Mouse (Mus musculus) neural tube, postnatal 0 days (tissue): ENCODE measurements around the gene Npw. TPM values are rescaled to one million over a fixed set of nuclear protein-coding genes. Genes with fewer than 3 reads are reported as not detected.

Experiments
- polyA plus RNA-seq: library from polyadenylated mRNA; unstranded; fragments of >200 nt; fragmentation: Nextera tagmentation; extraction: Ambion mirVana; gene quantifications from 2 replicates; pipeline ENCODE4 v1.2.1, GENCODE M21; 2015

Npw gene
- polyA plus RNA-seq: 0.93 and 1.2 TPM in 2 replicates

DNA sequence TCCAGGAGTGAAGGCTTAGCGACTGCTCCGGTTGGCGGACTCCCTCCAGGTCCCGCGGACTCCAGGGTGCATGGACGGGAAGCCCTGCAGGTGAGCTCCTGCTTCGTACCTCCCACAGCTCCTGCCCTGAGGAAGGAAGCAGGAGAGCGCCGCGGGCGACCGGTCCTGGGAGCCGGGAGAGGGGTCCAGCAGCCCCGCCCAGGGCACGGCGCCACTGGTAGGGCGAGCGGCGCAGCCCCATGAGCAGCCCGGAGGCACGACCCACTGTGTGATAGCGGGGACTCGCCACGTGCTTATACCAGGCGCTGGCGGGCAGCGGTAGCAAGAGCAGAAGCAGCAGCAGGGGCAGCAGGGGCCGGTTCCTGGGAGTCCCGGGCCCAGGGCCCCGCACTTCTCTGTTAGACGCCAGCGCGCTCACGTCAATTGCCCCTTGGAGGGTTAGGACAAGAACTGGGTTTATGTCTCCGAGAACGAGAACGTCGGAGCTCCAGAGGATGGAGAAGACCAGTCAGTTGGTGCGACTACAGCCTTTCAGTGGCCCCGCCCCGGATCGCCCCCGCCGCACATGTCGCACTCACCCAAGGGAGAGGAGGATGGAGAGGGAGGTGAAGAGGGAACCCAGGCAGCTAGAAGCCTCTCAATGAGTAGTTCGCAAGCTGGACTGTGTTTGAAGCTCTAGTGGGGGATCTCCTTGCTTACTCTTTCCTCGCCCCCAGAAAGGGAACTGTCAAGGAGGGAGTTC lies at the start of gene Npw:
Gene Npw (minus strand): TSS at position 441 of the 742 bp plus-strand sequence.

DNA sequence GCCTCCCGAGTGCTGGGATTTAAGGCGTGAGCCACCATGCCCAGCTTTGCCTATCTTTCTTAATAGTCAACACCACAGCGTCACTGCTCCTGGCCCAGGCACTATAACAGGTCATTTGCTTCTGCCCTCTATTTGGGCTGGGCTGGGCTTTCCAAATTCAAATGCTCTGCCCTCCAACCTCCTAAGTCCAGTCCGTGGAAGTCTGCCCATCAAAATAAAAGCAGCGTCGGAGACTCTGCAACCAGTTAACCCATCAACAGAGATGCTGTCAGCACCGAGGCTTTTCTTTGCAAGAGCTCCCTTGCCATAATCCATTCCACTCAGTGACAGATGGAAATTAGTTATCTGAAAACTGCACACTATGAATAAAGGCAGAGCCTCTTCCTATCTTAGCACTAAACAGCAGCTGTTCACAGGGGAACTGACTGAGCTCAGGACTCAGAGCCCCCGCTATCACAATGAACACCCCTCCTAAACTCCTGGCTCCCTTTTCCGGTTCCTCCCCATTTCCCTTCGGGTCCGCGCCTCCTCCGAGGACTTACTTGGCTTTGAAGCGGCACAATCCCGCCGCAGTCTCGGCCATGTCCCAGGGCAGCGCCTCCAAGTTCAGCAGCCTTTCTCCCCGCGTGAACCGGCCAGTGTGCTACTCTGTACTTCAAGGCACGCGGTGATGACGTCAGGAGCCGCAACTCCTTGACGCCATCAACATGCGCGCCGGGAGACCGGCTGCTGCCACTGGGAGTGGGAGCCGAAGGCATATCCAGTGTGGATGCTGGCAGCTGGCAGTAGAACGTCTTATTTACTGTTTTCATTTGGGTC lies 48.9 kb upstream of the Npw start, which contains the start of gene Tbl3:
Gene Tbl3 (minus strand): TSS at position 679 of the 819 bp plus-strand sequence.

DNA sequence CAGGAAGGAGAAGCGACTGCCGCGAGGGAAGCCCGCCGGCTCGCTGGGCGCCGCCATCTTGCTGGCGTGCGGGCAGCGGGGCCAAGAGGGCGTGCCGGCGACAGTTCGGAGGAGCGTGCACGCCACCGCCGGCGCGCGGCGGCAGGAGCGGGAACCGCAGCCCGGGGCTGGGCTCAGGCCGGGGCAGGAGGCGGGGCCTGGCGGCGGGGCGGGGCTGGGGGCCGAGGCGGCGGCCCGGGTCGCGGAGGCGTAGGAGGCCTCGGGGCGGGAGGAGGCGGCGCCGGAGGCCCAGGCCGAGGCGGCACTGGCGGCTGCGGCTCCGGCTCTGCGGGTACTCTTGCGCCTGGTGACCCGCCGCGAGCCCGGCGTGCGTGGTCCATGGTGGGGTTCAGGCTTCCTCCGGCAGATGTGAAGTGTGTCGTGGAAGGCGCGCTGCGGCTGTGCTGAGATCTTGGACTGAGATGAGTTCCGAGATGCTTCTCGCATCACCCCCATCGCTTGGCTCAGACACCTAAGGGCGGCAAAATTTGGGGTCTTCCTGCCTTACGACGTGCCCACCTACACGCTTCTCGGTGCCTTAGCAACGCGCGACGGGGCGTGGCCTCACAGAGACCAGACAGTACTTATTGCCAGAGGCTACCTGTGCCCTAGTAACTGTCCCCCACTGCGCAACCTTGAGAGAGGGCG lies 37.9 kb upstream of the Npw start, which contains the start of the genes Gfer and Noxo1:
Gene Gfer (minus strand): TSS at position 146 of the 687 bp plus-strand sequence.
Gene Noxo1 (plus strand): TSS at position 224 of the 687 bp plus-strand sequence.

DNA sequence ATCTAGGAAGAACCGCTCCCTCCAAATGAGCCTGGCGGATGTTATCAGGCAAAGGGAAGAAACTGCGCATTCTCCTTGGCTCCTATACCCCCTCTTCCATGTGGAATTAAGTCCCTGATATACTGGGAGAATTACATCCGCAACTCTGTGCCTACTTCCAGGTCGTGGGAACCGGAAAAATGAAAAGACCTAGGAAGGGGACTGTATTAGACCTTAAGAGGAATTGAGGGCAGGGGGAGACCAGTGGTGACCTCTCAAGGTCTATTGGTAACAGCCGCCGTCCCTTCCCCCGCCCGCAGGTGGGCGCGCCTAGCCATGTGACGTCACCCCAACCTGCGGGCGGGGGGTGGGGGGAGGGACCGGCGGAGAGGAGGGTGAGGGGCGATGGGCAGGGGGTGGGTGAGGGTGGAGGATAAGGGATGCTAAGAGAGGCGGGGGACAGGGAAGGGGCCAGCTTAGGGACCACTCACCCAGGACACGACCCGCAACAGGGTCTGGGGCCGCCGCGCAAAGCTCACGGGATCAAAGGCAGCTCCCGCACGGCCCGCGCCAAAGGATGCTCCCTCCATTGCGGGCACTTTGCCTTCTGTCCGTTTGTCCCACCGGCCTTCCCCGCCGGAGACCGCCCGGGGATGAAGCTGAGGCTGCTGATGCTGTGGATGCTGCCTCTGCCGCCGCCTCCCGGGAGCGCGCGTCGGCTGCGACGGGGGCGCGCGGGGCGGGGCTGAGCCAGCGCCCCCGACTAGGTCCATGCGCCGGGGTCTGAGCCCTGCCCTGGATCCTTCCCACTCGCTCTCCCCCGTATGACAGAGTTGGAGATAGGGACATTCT lies 31.2 kb upstream of the Npw start, which contains the start of gene Syngr3:
Gene Syngr3 (minus strand): TSS at position 705 of the 831 bp plus-strand sequence.

DNA sequence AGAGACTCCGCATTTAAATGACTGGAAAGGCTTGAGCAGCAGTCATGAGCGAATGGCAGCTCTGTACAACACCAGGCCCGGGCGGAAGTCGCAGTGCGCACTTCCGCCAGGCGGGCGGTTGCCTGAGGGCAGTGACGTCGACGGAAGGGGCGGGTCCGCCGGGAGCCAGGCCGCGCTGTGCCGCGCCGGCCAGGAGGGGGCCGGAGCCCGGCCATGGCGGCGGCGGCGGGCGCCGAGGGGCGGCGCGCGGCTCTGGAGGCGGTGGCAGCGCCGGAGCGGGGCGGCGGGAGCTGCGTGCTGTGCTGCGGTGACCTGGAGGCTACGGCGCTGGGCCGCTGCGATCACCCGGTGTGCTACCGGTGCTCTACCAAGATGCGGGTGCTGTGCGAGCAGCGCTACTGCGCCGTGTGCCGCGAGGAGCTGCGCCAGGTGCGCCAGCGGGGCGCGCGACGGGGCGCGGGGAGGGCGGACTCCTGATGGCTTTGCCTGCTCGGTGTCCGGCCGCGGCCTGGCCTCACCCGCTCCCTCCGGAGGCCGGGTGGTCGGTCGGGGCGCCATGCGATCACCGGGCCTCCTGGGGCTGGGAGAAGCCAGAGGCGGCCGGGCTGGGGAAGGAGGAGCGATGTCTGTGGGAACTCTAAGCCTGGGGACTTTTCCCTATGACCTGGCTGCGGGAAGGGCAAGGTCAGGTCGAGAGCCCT lies 11.4 kb upstream of the Npw start, which contains the start of gene Zfp598:
Gene Zfp598 (plus strand): TSS at position 143 of the 701 bp plus-strand sequence.

DNA sequence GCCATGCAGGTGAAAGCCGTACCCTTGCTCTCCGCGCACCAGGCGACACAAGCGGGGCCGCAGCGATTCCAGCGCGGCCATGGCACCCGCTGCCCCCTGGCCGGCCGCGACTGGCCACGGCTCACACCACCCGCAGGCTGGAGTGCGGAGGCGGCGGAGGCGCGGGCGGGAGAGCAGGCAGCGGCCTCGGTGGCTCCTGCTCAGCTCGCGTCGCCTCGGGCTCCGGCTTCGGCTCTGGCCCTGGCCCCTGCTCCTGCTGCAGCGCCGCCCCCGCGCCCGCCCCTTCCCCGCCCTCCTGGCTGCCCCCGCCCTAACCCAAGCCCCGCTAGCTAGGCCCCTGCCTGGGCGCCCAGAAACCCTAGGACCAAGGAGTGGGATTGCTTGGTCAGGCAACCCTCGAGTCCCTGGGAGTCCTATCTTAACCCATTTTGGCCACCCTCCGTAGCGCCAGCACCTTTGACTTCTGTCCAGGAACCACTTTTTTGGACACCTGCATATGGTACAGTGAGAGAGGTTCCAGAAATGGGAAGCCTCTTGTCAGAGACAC lies 8.1 kb downstream of the Npw start, which contains the start of gene Slc9a3r2:
Gene Slc9a3r2 (minus strand): TSS at position 258 of the 547 bp plus-strand sequence.

DNA sequence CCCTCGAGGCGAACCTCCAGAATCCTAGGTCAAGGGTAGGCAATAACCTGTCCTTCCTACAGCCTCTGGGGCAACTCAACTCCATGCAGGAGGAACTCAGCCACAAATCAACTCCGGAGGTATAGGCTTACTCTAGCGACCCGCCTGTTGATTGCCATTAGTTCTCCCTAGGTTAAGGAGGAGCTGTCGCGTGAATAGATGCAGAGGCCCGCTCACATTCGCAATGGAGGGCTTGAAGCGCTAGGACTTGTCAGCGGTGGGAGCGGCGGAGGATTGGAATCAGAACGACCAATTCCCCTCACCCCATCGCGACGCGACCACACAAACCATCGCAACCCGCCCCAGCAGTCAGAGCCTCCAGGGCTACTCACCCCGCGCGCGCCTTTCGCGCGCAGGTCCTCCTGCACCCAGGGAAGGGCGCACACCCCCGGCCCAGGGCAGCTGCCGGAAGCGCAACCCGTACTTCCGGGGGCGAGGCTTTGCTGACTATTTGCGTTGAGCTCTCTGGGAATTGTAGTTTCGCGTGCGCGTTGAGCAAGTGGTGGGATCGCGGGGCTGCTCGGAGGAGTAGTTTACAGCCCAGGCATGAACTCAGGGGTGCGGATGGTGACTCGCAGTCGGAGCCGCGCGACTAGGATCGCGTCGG lies 26.0 kb downstream of the Npw start, which contains the start of the genes Tsc2 and Nthl1:
Gene Tsc2 (minus strand): TSS at position 464 of the 646 bp plus-strand sequence.
Gene Nthl1 (plus strand): TSS at position 514 of the 646 bp plus-strand sequence.

Other genes starting within 250 kb of the Npw start
- gene Rnps1, start 243.9 kb downstream of the Npw start, polyA plus RNA-seq: 224 and 246 TPM in 2 replicates
- 67.5 and 76.3 TPM in 2 replicates for gene Eci1, start 231.8 kb downstream of the Npw start, polyA plus RNA-seq
- 2.2 and 2.7 TPM in 2 replicates for gene Dnase1l2, start 215.4 kb downstream of the Npw start, polyA plus RNA-seq
- 33.1 and 43.4 TPM in 2 replicates for gene E4f1, start 188.1 kb downstream of the Npw start, polyA plus RNA-seq
- 108 and 113 TPM in 2 replicates for gene Pgp, start 188.1 kb downstream of the Npw start, polyA plus RNA-seq
- gene Bricd5, start 184.6 kb downstream of the Npw start, polyA plus RNA-seq: 2.1 and 3.0 TPM in 2 replicates
- gene Mlst8, start 179.4 kb downstream of the Npw start, polyA plus RNA-seq: 24.4 and 25.9 TPM in 2 replicates
- 62.8 and 68.5 TPM in 2 replicates for gene Caskin1, start 169.9 kb downstream of the Npw start, polyA plus RNA-seq
- 50.6 and 60.2 TPM in 2 replicates for gene Traf7, start 130.5 kb downstream of the Npw start, polyA plus RNA-seq
- gene Rab26, start 124.2 kb downstream of the Npw start, polyA plus RNA-seq: 12.8 and 13.8 TPM in 2 replicates
- gene Pkd1, start 108.6 kb downstream of the Npw start, polyA plus RNA-seq: 23.6 and 24.9 TPM in 2 replicates
- 45.5 and 59.7 TPM in 2 replicates for gene Tsc2, start 25.8 kb downstream of the Npw start, polyA plus RNA-seq
- 6.5 and 6.9 TPM in 2 replicates for gene Nthl1, start 25.8 kb downstream of the Npw start, polyA plus RNA-seq
- gene Slc9a3r2, start 8.1 kb downstream of the Npw start, polyA plus RNA-seq: 82.2 and 84.4 TPM in 2 replicates
- gene Zfp598, start 11.2 kb upstream of the Npw start, polyA plus RNA-seq: 13.9 and 18.2 TPM in 2 replicates
- gene Syngr3, start 31.5 kb upstream of the Npw start, polyA plus RNA-seq: 269 and 290 TPM in 2 replicates
- gene Gfer, start 37.7 kb upstream of the Npw start, polyA plus RNA-seq: 38.1 and 38.9 TPM in 2 replicates
- 1.7 and 2.3 TPM in 2 replicates for gene Noxo1, start 37.8 kb upstream of the Npw start, polyA plus RNA-seq
- gene Tbl3, start 49.2 kb upstream of the Npw start, polyA plus RNA-seq: 43.3 and 47.7 TPM in 2 replicates
- gene Rnf151, start 59.6 kb upstream of the Npw start, polyA plus RNA-seq: not detected in 2 replicates
- 836 and 837 TPM in 2 replicates for gene Rps2, start 59.7 kb upstream of the Npw start, polyA plus RNA-seq
- gene Ndufb10, start 66.0 kb upstream of the Npw start, polyA plus RNA-seq: 375 and 378 TPM in 2 replicates
- 0.27 and 0.40 TPM in 2 replicates for gene Rpl3l, start 69.4 kb upstream of the Npw start, polyA plus RNA-seq
- 24.4 and 29.7 TPM in 2 replicates for gene Msrb1, start 78.2 kb upstream of the Npw start, polyA plus RNA-seq
- 0.20 and 0.57 TPM in 2 replicates for gene Hs3st6, start 94.5 kb upstream of the Npw start, polyA plus RNA-seq
- gene Meiob, start 145.8 kb upstream of the Npw start, polyA plus RNA-seq: not detected in 2 replicates
- gene Hagh, start 181.7 kb upstream of the Npw start, polyA plus RNA-seq: 101 and 108 TPM in 2 replicates
- 28.1 and 29.5 TPM in 2 replicates for gene Fahd1, start 191.9 kb upstream of the Npw start, polyA plus RNA-seq
- gene Igfals, start 207.5 kb upstream of the Npw start, polyA plus RNA-seq: 0.25 and 0.35 TPM in 2 replicates
- 61.6 and 67.5 TPM in 2 replicates for gene Nubp2, start 227.9 kb upstream of the Npw start, polyA plus RNA-seq
- 85.2 and 90.4 TPM in 2 replicates for gene Spsb3, start 228.2 kb upstream of the Npw start, polyA plus RNA-seq
- gene Eme2, start 236.6 kb upstream of the Npw start, polyA plus RNA-seq: 28.3 and 29.9 TPM in 2 replicates
- 131 and 137 TPM in 2 replicates for gene Mrps34, start 236.7 kb upstream of the Npw start, polyA plus RNA-seq
- 123 TPM in 2 replicates for gene Nme3, start 238.0 kb upstream of the Npw start, polyA plus RNA-seq